Mouse (Mus musculus) lung, postnatal 0 days (tissue): ENCODE measurements around the gene Tubgcp4. TPM values are rescaled to one million over a fixed set of nuclear protein-coding genes. Genes with fewer than 3 reads are reported as not detected.
A peak's percentile ranks its signal among the peaks of the same experiment; 100 is the strongest.

ENCODE experiments used
- ATAC-seq: fragments of 200-750 bp; cut with Nextera tagmentation; 2 replicates; pipeline ENCODE4 v1.8.0; 2017; ENCODE audit warnings: moderate library complexity
- DNase-seq: peaks from one replicate; pipeline ENCODE4 v3.0.0-alpha.2; 2016; ENCODE audit warnings: low spot score
- H3K27ac ChIP-seq: fragments of 300-500 bp; sonication (generic); 2 replicates; pipeline ENCODE4 v1.5.1; 2014; ENCODE audit warnings: antibody characterized with exemption, mild to moderate bottlenecking, low read length, mixed read lengths
- H3K27me3 ChIP-seq: fragments of 300-500 bp; sonication (generic); replicated peaks from 2 replicates; pipeline ENCODE4 v1.6.1; 2014; ENCODE audit warnings: low read length, mixed read lengths; ENCODE audit not compliant: insufficient read depth
- H3K36me3 ChIP-seq: fragments of 300-500 bp; sonication (generic); 2 replicates; pipeline ENCODE4 v1.6.1; 2014; ENCODE audit warnings: low read length, mixed read lengths; ENCODE audit not compliant: insufficient read depth
- H3K4me1 ChIP-seq: fragments of 300-500 bp; sonication (generic); 2 replicates; pipeline ENCODE4 v1.6.1; 2014; ENCODE audit warnings: antibody characterized with exemption, low read depth, low read length, mixed read lengths; ENCODE audit not compliant: insufficient read depth
- H3K4me2 ChIP-seq: fragments of 300-500 bp; sonication (generic); replicated peaks from 2 replicates; pipeline ENCODE4 v1.6.1; 2014; ENCODE audit warnings: low read depth, mild to moderate bottlenecking, low read length, moderate library complexity, mixed read lengths
- H3K4me3 ChIP-seq: fragments of 300-500 bp; sonication (generic); 2 replicates; pipeline ENCODE4 v1.5.1; 2014; ENCODE audit warnings: low read depth, low read length
- H3K9ac ChIP-seq: fragments of 300-500 bp; sonication (generic); replicated peaks from 2 replicates; pipeline ENCODE4 v1.6.1; 2014; ENCODE audit warnings: low read depth, mild to moderate bottlenecking
- H3K9me3 ChIP-seq: fragments of 300-500 bp; sonication (generic); 2 replicates; pipeline ENCODE4 v1.6.1; 2016; ENCODE audit warnings: low read length, mixed read lengths
- CTCF ChIP-seq: IDR thresholded peaks from 2 replicates; pipeline ENCODE4 v1.5.1; 2016; ENCODE audit warnings: antibody characterized with exemption, mild to moderate bottlenecking
- EP300 ChIP-seq: IDR thresholded peaks from 2 replicates; pipeline ENCODE4 v1.6.1; 2016; ENCODE audit warnings: antibody characterized with exemption, mild to moderate bottlenecking, control low read depth
- WGBS: fragments of 180-500 bp; shearing (Covaris S2); extraction: QIAGEN DNeasy Blood & Tissue Kit; methylation state at CpG from one replicate; pipeline ENCODE4 v1.1.7; 2014; 5-methylcytosine and 5-hydroxymethylcytosine counted together
- polyA plus RNA-seq: library from polyadenylated mRNA; unstranded; fragments of >200 nt; fragmentation: Nextera tagmentation; extraction: Ambion mirVana; gene quantifications from 2 replicates; pipeline ENCODE4 v1.2.1, GENCODE M21; 2015

Gene Tubgcp4
- polyA plus RNA-seq, 1 experiment from 2014 or later, result 18.6 TPM

DNA sequence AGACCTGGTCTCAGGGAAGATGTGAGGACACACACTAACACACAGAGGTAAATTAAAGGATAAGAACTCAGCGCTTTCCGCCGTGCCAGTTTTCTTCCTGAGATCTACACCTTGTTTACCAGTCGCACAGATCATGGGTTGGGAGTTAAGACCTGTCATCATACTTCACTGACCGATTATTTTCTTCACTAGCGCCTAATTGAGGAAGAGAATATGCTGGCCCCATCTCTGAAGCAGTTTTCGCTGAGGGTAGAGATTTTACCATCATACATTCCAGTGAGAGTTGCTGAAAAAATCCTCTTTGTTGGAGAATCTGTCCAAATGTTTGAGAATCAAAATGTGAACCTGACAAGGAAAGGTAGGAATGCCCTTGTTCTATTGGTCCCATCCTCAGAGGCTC is 13.7 kb downstream of the Tubgcp4 start:
- TF ChIP-seq EP300 (no peak), CTCF (no peak)
- Histone ChIP-seq H3K9ac (no peak overlapping the region), H3K27me3 (no peaks in the 10 kb centered on the region), H3K4me3 (no peak overlapping the region), H3K4me2 (no peak overlapping the region), H3K9me3 (no peaks in the 10 kb centered on the region), H3K36me3 (peaks cover 34% of the 10 kb centered on the region), H3K4me1 (no peaks in the 10 kb centered on the region), H3K27ac (no peak overlapping the region)
- DNase-seq (no peak), ATAC-seq (no peak)
- WGBS, result 95% methylated on average over 7 of the region's 7 CpGs

GRCm38 (mm10) chr2:121188530-121188929 is 18.1 kb downstream of the Tubgcp4 start:
- Histone ChIP-seq H3K4me3 (no peak overlapping the region), H3K4me1 (no peaks in the 10 kb centered on the region), H3K27me3 (no peaks in the 10 kb centered on the region), H3K9ac (no peak overlapping the region), H3K9me3 (no peaks in the 10 kb centered on the region), H3K36me3 (peaks cover 51% of the 10 kb centered on the region), H3K27ac (no peak overlapping the region), H3K4me2 (no peak overlapping the region)
- DNase-seq (no peak), ATAC-seq (no peak)
- 83% methylated on average over 1 of the region's 1 CpGs for WGBS
- peak; percentile 45 for TF ChIP-seq CTCF
- no peak for TF ChIP-seq EP300

DNA sequence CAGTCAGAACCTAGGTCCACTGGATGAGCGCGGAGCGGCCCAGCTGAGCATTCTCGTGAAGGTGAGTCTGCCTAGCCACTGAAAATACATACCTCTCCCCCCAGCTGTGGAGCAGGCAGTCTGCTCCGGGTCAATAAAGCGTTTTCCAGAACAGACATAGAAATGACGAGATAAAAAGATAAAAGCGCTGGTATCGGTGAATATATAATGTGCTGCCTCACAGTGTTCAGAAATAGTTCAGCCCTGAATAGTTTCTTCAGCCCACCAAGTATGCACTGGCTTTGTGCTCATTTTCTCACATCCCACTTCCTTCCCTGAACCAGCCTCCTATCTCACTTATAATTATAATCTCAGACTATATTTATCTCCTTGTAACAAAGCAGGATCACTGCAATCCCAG is 25.0 kb downstream of the Tubgcp4 start:
- Histone ChIP-seq H3K4me2 (no peak overlapping the region), H3K4me3 (no peak overlapping the region), H3K4me1 (no peaks in the 10 kb centered on the region), H3K27me3 (no peaks in the 10 kb centered on the region), H3K27ac (no peak overlapping the region), H3K9ac (no peak overlapping the region), H3K9me3 (no peaks in the 10 kb centered on the region), H3K36me3 (peaks cover 48% of the 10 kb centered on the region)
- WGBS, result 92% methylated on average over 9 of the region's 9 CpGs
- no peak for TF ChIP-seq CTCF
- TF ChIP-seq EP300, result no peak
- DNase-seq (no peak), ATAC-seq (no peak)

- Histone ChIP-seq H3K4me2 (no peak overlapping the region), H3K4me3 (no peak overlapping the region), H3K27me3 (no peaks in the 10 kb centered on the region), H3K36me3 (peaks cover 31% of the 10 kb centered on the region), H3K27ac (no peak overlapping the region), H3K4me1 (no peaks in the 10 kb centered on the region), H3K9me3 (no peaks in the 10 kb centered on the region), H3K9ac (no peak overlapping the region)
- TF ChIP-seq CTCF (no peak), EP300 (no peak)
- 93% methylated on average over 17 of the region's 17 CpGs for WGBS
- no peak for DNase-seq
- no peak for ATAC-seq
These were observed 33.8 kb downstream of the Tubgcp4 start for GRCm38 (mm10) chr2:121204276-121204675.

DNA sequence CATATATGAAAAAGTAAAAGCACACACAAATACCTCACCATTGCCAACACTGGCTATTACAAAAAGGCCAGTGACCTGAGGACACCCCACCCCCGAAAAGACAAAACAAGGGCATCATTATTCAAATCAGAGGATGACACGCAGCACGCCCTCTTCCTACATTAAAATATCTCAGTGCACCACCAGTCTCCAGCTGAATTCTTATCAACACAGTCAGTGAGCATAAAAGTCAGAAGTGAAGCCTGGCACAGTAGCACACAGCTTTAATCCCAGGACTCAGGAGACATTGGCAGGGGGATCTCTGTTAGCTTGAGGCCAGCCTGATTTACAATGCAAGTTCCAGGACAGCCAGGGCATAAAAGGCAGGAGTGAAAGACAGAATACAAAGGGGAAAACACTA is 36.1 kb downstream of the Tubgcp4 start:
- ATAC-seq, result no peak
- WGBS, result 93% methylated on average over 3 of the region's 3 CpGs
- Histone ChIP-seq H3K9ac (no peak overlapping the region), H3K4me1 (no peaks in the 10 kb centered on the region), H3K9me3 (no peaks in the 10 kb centered on the region), H3K4me3 (no peak overlapping the region), H3K27me3 (no peaks in the 10 kb centered on the region), H3K27ac (no peak overlapping the region), H3K4me2 (no peak overlapping the region), H3K36me3 (peaks cover 34% of the 10 kb centered on the region)
- DNase-seq, result no peak
- TF ChIP-seq CTCF, result no peak
- no peak for TF ChIP-seq EP300

DNA sequence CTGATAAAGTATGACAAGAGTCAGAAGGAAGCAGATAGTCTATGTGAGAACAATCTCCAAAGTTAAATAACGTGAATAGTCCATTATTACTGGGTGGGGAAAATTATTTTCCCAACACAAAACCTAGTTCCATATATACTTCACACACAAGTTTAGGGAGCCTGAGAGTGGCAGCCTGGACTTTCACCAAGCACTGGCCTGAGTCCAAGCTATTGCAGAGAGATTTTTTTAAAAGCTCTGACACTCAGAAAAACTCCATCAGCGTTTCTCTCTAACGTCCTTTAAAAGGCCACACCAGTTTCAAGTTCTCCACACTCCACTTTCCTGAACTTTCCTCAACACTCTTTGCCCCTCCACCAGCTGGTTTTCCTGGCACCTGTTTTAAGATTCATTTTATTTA is 44.0 kb downstream of the Tubgcp4 start:
- peaks cover 16% of the 10 kb centered on the region; the same call in 1 of the 2 replicates for H3K36me3 ChIP-seq
- no peaks in the 10 kb centered on the region for H3K9me3 ChIP-seq
- H3K9ac ChIP-seq, result no peak overlapping the region
- H3K4me3 ChIP-seq, result no peak overlapping the region
- 53% methylated on average over 3 of the region's 3 CpGs for WGBS
- no peaks in the 10 kb centered on the region for H3K27me3 ChIP-seq
- no peak overlapping the region for H3K4me2 ChIP-seq
- ATAC-seq (no peak), DNase-seq (no peak)
- no peaks in the 10 kb centered on the region for H3K4me1 ChIP-seq
- H3K27ac ChIP-seq, result no peak overlapping the region
- TF ChIP-seq EP300 (no peak), CTCF (no peak)

- ATAC-seq (no peak), DNase-seq (no peak)
- H3K36me3 ChIP-seq, result peaks cover 23% of the 10 kb centered on the region; the same call in 1 of the 2 replicates
- H3K4me3 ChIP-seq, result no peak overlapping the region
- no peak overlapping the region for H3K4me2 ChIP-seq
- H3K27me3 ChIP-seq, result no peaks in the 10 kb centered on the region
- TF ChIP-seq CTCF (no peak), EP300 (no peak)
- H3K9me3 ChIP-seq, result no peaks in the 10 kb centered on the region
- H3K4me1 ChIP-seq, result no peaks in the 10 kb centered on the region
- H3K9ac ChIP-seq, result no peak overlapping the region
- H3K27ac ChIP-seq, result no peak overlapping the region
These were observed 48.7 kb downstream of the Tubgcp4 start for GRCm38 (mm10) chr2:121219177-121219576.
